Mouse (Mus musculus) ES-E14 (cell line): ENCODE measurements around the gene Efna4. TPM values are rescaled to one million over a fixed set of nuclear protein-coding genes. Genes with fewer than 3 reads are reported as not detected.

Source experiments
- DNase-seq: peaks from one replicate; pipeline ENCODE4 v3.0.0-alpha.2; 2013; ENCODE audit warnings: low read depth, low spot score
- H3K27ac ChIP-seq: 2 replicates; pipeline ENCODE4 v1.5.1; 2012; ENCODE audit warnings: low read depth, mild to moderate bottlenecking, low read length, moderate library complexity, mixed read lengths; ENCODE audit not compliant: poor library complexity, insufficient read depth, severe bottlenecking
- H3K36me3 ChIP-seq: 2 replicates; pipeline ENCODE4 v1.6.1; 2012; ENCODE audit warnings: mild to moderate bottlenecking, low read length, moderate library complexity, mixed read lengths; ENCODE audit not compliant: control insufficient read depth, poor library complexity, insufficient read depth, severe bottlenecking
- H3K4me1 ChIP-seq, 2 experiments: fragments of 150-350 bp in 1 of 2; sonication (generic) in 1 of 2; 2 replicates each; pipeline ENCODE4 v1.6.1; 2012; ENCODE audit warnings: low read length in 2 of 2, mild to moderate bottlenecking in 1 of 2, mixed read lengths in 1 of 2; ENCODE audit not compliant: control insufficient read depth in 2 of 2, insufficient read depth in 2 of 2, poor library complexity in 1 of 2
- H3K4me3 ChIP-seq, 2 experiments: fragments of 150-350 bp in 1 of 2; sonication (generic) in 1 of 2; 2 replicates each; pipeline ENCODE4 v1.5.1; 2012; ENCODE audit warnings: low read length in 2 of 2, low read depth in 1 of 2, mild to moderate bottlenecking in 1 of 2, mixed read lengths in 1 of 2; ENCODE audit not compliant: insufficient read depth in 1 of 2, poor library complexity in 1 of 2, severe bottlenecking in 1 of 2
- H3K9ac ChIP-seq: 2 replicates; pipeline ENCODE4 v1.6.1; 2012; ENCODE audit warnings: low read depth, mild to moderate bottlenecking, low read length, mixed read lengths; ENCODE audit not compliant: poor library complexity, insufficient read depth, severe bottlenecking
- H3K9me3 ChIP-seq: fragments of 150-350 bp; sonication (generic); 2 replicates; pipeline ENCODE4 v1.6.1; 2012; ENCODE audit warnings: low read depth, mild to moderate bottlenecking, low read length; ENCODE audit not compliant: control insufficient read depth, insufficient read depth
- CHD2 ChIP-seq: IDR thresholded peaks from 2 replicates; pipeline ENCODE4 v1.6.1; 2014; ENCODE audit warnings: mild to moderate bottlenecking, low read depth, low read length, inconsistent platforms
- HCFC1 ChIP-seq: IDR thresholded peaks from 2 replicates; pipeline ENCODE4 v1.6.1; 2012; ENCODE audit warnings: low read length, inconsistent platforms, borderline replicate concordance; ENCODE audit not compliant: insufficient read depth
- MAFK ChIP-seq: IDR thresholded peaks from 2 replicates; pipeline ENCODE4 v1.6.1; 2014; ENCODE audit warnings: mild to moderate bottlenecking, low read depth, low read length, inconsistent platforms; ENCODE audit not compliant: insufficient read depth
- ZC3H11A ChIP-seq: IDR thresholded peaks from 2 replicates; pipeline ENCODE4 v1.6.1; 2012; ENCODE audit warnings: low read depth, mild to moderate bottlenecking, inconsistent platforms, low read length, borderline replicate concordance
- ZNF384 ChIP-seq: IDR thresholded peaks from 2 replicates; pipeline ENCODE4 v1.6.1; 2012; ENCODE audit warnings: low read depth, low read length, inconsistent platforms
- in situ Hi-C, 2 experiments: fragments of 600-800 bp; cut with MboI; formaldehyde crosslinking; loops; one replicate each; pipeline ENCODE4 v1.15.1; 2025; ENCODE audit warnings: low sequenced_read_pairs in 2 of 2, inconsistent platforms in 1 of 2; ENCODE audit not compliant: unreplicated experiment in 2 of 2
- total RNA-seq: library from RNA; depleted of rRNA; stranded (reverse); fragments of 300-350 nt; gene quantifications from 2 replicates; pipeline ENCODE4 v1.2.3, GENCODE M21; 2012

Efna4 gene
- total RNA-seq, 1 experiment = 24.0 TPM

- Histone ChIP-seq H3K4me1 (peaks cover 2 to 12% of the 10 kb centered on the region in 2 experiments; a peak in 3 of 4 replicates), H3K9ac (no peak overlapping the region), H3K9me3 (no peaks in the 10 kb centered on the region), H3K36me3 (peaks cover 21% of the 10 kb centered on the region), H3K27ac (no peak overlapping the region), H3K4me3 (no peak overlapping the region)
- TF ChIP-seq HCFC1 = no peak
- no peak for TF ChIP-seq ZNF384
- no peak for TF ChIP-seq CHD2
- no peak for TF ChIP-seq ZC3H11A
- no peak for TF ChIP-seq MAFK
- in situ Hi-C loops = no loop called here
- no peak for DNase-seq
Observed at GRCm38 (mm10) chr3:89343279-89343678, 5.5 kb upstream of the Efna4 start.

- Histone ChIP-seq H3K9me3 (no peaks in the 10 kb centered on the region), H3K27ac (no peak overlapping the region), H3K36me3 (peaks cover 21% of the 10 kb centered on the region), H3K4me1 (peaks cover 3 to 12% of the 10 kb centered on the region in 2 experiments; a peak in 3 of 4 replicates), H3K4me3 (no peak overlapping the region), H3K9ac (no peak overlapping the region)
- no peak for DNase-seq
- in situ Hi-C loops = no loop called here
- no peak for TF ChIP-seq CHD2
- TF ChIP-seq HCFC1 = no peak
- TF ChIP-seq ZC3H11A = no peak
- TF ChIP-seq ZNF384 = no peak
- no peak for TF ChIP-seq MAFK
Observed at GRCm38 (mm10) chr3:89341794-89342193, 4.0 kb upstream of the Efna4 start.

GRCm38 (mm10) chr3:89340465-89340864, 2.6 kb upstream of the Efna4 start:
- in situ Hi-C loops = no loop called here
- Histone ChIP-seq H3K4me3 (peak overlapping the region; percentile 8 to 55; a peak in 3 of 4 replicates), H3K36me3 (peaks cover 21% of the 10 kb centered on the region), H3K4me1 (peaks cover 3 to 12% of the 10 kb centered on the region in 2 experiments; a peak in 3 of 4 replicates), H3K9me3 (no peaks in the 10 kb centered on the region), H3K9ac (no peak overlapping the region), H3K27ac (no peak overlapping the region)
- peak; percentile 91 for DNase-seq
- TF ChIP-seq CHD2 = no peak
- TF ChIP-seq HCFC1 = peak; percentile 44; the same call in 1 of the 2 replicates
- TF ChIP-seq ZNF384 = no peak
- TF ChIP-seq ZC3H11A = peak; percentile 66; the same call in 1 of the 2 replicates
- TF ChIP-seq MAFK = no peak

- Histone ChIP-seq H3K4me1 (peaks cover 3 to 12% of the 10 kb centered on the region in 2 experiments; a peak in 3 of 4 replicates), H3K4me3 (no peak overlapping the region), H3K36me3 (peaks cover 19% of the 10 kb centered on the region), H3K9me3 (no peaks in the 10 kb centered on the region), H3K27ac (no peak overlapping the region), H3K9ac (no peak overlapping the region)
- TF ChIP-seq ZNF384 (no peak), ZC3H11A (no peak), HCFC1 (no peak), CHD2 (no peak), MAFK (no peak)
- peak; percentile 89 for DNase-seq
- in situ Hi-C loops = no loop called here
Observed at GRCm38 (mm10) chr3:89339416-89339815, 1.6 kb upstream of the Efna4 start.
